Mouse (Mus musculus): ENCODE results near the gene Ezh1. TPM values are rescaled to one million over a fixed set of nuclear protein-coding genes. Genes with fewer than 3 reads are reported as not detected.

The Ezh1 gene
- polyA plus RNA-seq, 1 experiment from 2014 or later, result 17.1 TPM

DNA sequence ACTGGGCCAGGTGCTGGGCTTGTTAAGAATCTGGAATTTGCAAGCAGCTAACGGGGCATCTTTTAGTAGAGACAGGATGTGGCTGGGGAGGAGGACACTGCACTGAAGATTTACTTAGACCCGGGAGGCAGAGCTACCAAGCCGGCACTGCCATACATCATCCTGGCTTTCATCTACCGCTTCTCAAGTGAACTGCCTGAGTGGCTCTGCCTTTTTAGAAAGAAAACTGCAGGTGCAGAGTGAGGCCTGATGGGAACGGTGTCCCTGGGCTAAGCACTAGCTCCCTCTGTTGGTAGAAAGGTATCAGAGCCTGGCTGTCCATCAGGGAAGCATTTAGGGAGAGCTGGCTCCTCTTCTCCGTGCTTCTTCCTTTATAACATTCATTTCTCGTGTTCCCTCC is 25.3 kb downstream of the Ezh1 start:
- no peaks in the 10 kb centered on the region for H3K27me3 ChIP-seq (replicated peaks; ENCODE audit: insufficient read depth, low read length)
- H3K4me1 ChIP-seq (ENCODE audit: insufficient read depth, low read depth, low read length), result no peaks in the 10 kb centered on the region
- 21% methylated on average over 7 of the region's 7 CpGs for WGBS
- no peak for ATAC-seq
- H3K4me2 ChIP-seq (replicated peaks; ENCODE audit: low read depth, low read length), result no peak overlapping the region
- TF ChIP-seq EP300 (IDR thresholded peaks at IDR 0.05) (no peak), CTCF (IDR thresholded peaks at IDR 0.05) (peak; percentile 78)
- H3K4me3 ChIP-seq (ENCODE audit: low read depth, low read length), result no peak overlapping the region
- peak; percentile 69 for DNase-seq (ENCODE audit: low spot score)
- H3K9me3 ChIP-seq (ENCODE audit: low read length), result no peaks in the 10 kb centered on the region
- H3K36me3 ChIP-seq (ENCODE audit: insufficient read depth, low read length), result peaks cover 53% of the 10 kb centered on the region
- H3K9ac ChIP-seq (replicated peaks; ENCODE audit: low read depth), result no peak overlapping the region
- no peak overlapping the region for H3K27ac ChIP-seq (ENCODE audit: low read length)

DNA sequence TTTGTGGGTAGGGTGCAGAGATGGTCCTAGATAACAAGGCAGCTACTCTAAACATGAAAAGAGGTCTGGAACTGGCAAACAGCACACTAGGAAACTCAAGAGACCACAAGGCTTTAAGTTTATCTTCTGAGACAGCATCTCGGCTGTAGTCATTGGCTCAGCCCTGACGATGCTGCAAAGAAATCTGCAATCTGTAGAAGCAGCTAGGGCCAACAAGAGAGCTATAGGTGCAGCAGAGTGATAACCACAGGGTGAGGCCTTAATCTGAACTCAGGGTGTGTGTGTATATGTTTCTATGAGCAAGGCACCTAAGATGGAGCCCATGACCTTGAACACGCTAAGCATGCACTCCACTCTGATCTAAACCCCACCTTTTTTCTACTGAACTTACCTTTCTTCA is 26.7 kb downstream of the Ezh1 start:
- 72% methylated on average over 3 of the region's 3 CpGs for WGBS
- ATAC-seq, result no peak
- no peaks in the 10 kb centered on the region for H3K4me1 ChIP-seq (ENCODE audit: insufficient read depth, low read depth, low read length)

DNA sequence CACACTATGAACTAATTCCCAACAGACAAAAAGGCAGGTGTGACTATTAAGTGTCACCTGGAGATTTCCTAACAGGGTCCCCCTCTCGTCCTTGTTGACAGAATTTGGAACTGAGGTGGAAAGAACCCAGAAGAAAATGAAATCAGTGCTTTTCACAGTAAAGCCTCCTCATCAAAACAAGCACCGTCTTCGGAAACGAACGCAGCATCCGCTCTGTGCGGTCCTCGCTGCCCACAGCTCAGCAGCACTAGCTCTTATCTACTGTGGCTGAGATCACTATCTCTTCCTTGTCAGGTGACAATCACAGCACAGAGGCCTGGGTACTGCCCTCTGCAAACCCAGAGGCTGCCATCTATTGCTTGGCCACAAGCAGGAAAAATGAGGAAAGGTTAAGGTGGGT is 30.1 kb downstream of the Ezh1 start:
- H3K36me3 ChIP-seq (ENCODE audit: insufficient read depth, low read length), result peaks cover 44% of the 10 kb centered on the region
- no peak for TF ChIP-seq EP300 (IDR thresholded peaks at IDR 0.05)
- TF ChIP-seq CTCF (IDR thresholded peaks at IDR 0.05), result no peak
- 81% methylated on average over 8 of the region's 8 CpGs for WGBS

More for the DNA sequence above, 26.7 kb downstream of the Ezh1 start:
- Histone ChIP-seq H3K27me3 (replicated peaks; ENCODE audit: insufficient read depth, low read length) (no peaks in the 10 kb centered on the region), H3K9ac (replicated peaks; ENCODE audit: low read depth) (no peak overlapping the region), H3K27ac (ENCODE audit: low read length) (no peak overlapping the region), H3K4me3 (ENCODE audit: low read depth, low read length) (no peak overlapping the region), H3K9me3 (ENCODE audit: low read length) (no peaks in the 10 kb centered on the region), H3K4me2 (replicated peaks; ENCODE audit: low read depth, low read length) (no peak overlapping the region), H3K36me3 (ENCODE audit: insufficient read depth, low read length) (peaks cover 50% of the 10 kb centered on the region)
- TF ChIP-seq CTCF (IDR thresholded peaks at IDR 0.05) (no peak), EP300 (IDR thresholded peaks at IDR 0.05) (no peak)
- no peak for DNase-seq (ENCODE audit: low spot score)

DNA sequence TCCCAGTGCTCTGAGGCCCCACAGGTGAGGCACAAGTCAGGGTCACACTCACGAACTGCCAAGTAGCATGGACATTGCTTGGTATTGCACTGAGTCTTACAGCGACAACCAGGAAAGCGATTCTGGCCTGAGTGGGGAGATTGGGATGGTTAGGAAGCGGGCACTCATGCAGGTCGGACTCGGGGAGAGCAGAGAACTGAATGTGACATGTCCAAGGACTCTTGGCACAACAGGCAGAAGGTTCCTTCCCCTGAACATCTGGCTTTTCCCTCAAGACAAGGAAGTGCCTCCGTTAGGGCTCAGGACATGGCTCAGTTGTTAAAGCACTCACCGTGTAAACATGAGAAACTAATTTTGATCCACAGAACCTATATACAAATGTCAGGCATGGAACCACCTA is 30.7 kb downstream of the Ezh1 start:
- no peak for DNase-seq (ENCODE audit: low spot score)
- H3K9me3 ChIP-seq (ENCODE audit: low read length), result no peaks in the 10 kb centered on the region
- WGBS, result 77% methylated on average over 8 of the region's 8 CpGs
- H3K9ac ChIP-seq (replicated peaks; ENCODE audit: low read depth), result no peak overlapping the region
- TF ChIP-seq CTCF (IDR thresholded peaks at IDR 0.05), result no peak
- TF ChIP-seq EP300 (IDR thresholded peaks at IDR 0.05), result no peak
- ATAC-seq, result no peak
- no peak overlapping the region for H3K4me3 ChIP-seq (ENCODE audit: low read depth, low read length)
- no peaks in the 10 kb centered on the region for H3K4me1 ChIP-seq (ENCODE audit: insufficient read depth, low read depth, low read length)
- no peak overlapping the region for H3K27ac ChIP-seq (ENCODE audit: low read length)
- no peaks in the 10 kb centered on the region for H3K27me3 ChIP-seq (replicated peaks; ENCODE audit: insufficient read depth, low read length)
- H3K4me2 ChIP-seq (replicated peaks; ENCODE audit: low read depth, low read length), result no peak overlapping the region
- peaks cover 38% of the 10 kb centered on the region for H3K36me3 ChIP-seq (ENCODE audit: insufficient read depth, low read length)

More for the DNA sequence above, 30.1 kb downstream of the Ezh1 start:
- Histone ChIP-seq H3K27ac (ENCODE audit: low read length) (no peak overlapping the region), H3K4me1 (ENCODE audit: insufficient read depth, low read depth, low read length) (no peaks in the 10 kb centered on the region), H3K9ac (replicated peaks; ENCODE audit: low read depth) (no peak overlapping the region), H3K4me3 (ENCODE audit: low read depth, low read length) (no peak overlapping the region), H3K27me3 (replicated peaks; ENCODE audit: insufficient read depth, low read length) (no peaks in the 10 kb centered on the region), H3K9me3 (ENCODE audit: low read length) (no peaks in the 10 kb centered on the region), H3K4me2 (replicated peaks; ENCODE audit: low read depth, low read length) (no peak overlapping the region)
- ATAC-seq, result no peak
- DNase-seq (ENCODE audit: low spot score), result no peak

DNA sequence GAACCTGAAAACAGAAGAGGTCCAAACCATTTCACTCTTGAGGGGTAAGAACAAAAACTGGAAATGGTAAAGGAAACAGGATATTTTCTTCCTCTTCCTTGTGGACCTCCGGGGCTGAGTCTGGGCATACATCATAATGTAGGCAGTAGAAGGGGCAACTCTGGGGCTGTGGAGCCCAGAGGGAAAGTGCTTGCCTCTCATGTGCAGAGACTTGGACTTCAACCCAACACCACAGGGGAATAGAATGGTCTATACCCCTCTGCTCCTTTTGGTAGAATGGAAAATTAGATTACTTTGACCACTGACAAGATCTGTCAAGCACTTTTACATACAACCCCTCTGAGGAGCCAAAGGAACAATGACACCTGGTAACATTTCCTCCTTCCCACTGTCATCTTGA is 31.2 kb downstream of the Ezh1 start:
- Histone ChIP-seq H3K9ac (replicated peaks; ENCODE audit: low read depth) (no peak overlapping the region), H3K4me2 (replicated peaks; ENCODE audit: low read depth, low read length) (no peak overlapping the region), H3K4me1 (ENCODE audit: insufficient read depth, low read depth, low read length) (no peaks in the 10 kb centered on the region), H3K9me3 (ENCODE audit: low read length) (no peaks in the 10 kb centered on the region), H3K4me3 (ENCODE audit: low read depth, low read length) (no peak overlapping the region), H3K27me3 (replicated peaks; ENCODE audit: insufficient read depth, low read length) (no peaks in the 10 kb centered on the region), H3K36me3 (ENCODE audit: insufficient read depth, low read length) (peaks cover 34% of the 10 kb centered on the region), H3K27ac (ENCODE audit: low read length) (no peak overlapping the region)
- 56% methylated on average over 1 of the region's 1 CpGs for WGBS
- TF ChIP-seq CTCF (IDR thresholded peaks at IDR 0.05), result no peak
- no peak for TF ChIP-seq EP300 (IDR thresholded peaks at IDR 0.05)
- DNase-seq (ENCODE audit: low spot score) (no peak), ATAC-seq (no peak)

DNA sequence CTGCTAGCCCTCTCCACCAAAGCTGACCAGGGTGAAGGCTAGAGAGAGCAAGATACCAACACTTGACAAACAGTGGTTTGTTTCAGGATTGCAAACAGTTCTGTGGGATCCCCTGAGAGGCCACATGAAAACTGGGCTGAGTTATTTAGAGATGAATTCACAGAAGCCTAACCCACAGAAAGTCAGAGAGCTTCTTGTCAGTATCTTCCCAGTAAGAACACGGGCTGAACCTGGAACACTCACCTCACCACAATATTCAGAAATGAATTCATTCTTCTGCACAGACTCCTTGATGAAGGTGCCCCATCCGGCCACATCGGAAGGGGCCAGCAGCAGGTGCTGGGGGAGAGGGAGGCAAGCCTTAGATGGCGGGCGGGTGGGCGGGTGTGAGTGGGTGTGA is 31.6 kb downstream of the Ezh1 start:
- Histone ChIP-seq H3K27ac (ENCODE audit: low read length) (no peak overlapping the region), H3K4me1 (ENCODE audit: insufficient read depth, low read depth, low read length) (no peaks in the 10 kb centered on the region), H3K4me3 (ENCODE audit: low read depth, low read length) (no peak overlapping the region), H3K4me2 (replicated peaks; ENCODE audit: low read depth, low read length) (no peak overlapping the region), H3K9ac (replicated peaks; ENCODE audit: low read depth) (no peak overlapping the region), H3K9me3 (ENCODE audit: low read length) (no peaks in the 10 kb centered on the region), H3K36me3 (ENCODE audit: insufficient read depth, low read length) (peaks cover 30% of the 10 kb centered on the region), H3K27me3 (replicated peaks; ENCODE audit: insufficient read depth, low read length) (no peaks in the 10 kb centered on the region)
- no peak for TF ChIP-seq EP300 (IDR thresholded peaks at IDR 0.05)
- TF ChIP-seq CTCF (IDR thresholded peaks at IDR 0.05), result no peak
- no peak for ATAC-seq
- no peak for DNase-seq (ENCODE audit: low spot score)
- 77% methylated on average over 6 of the region's 6 CpGs for WGBS

DNA sequence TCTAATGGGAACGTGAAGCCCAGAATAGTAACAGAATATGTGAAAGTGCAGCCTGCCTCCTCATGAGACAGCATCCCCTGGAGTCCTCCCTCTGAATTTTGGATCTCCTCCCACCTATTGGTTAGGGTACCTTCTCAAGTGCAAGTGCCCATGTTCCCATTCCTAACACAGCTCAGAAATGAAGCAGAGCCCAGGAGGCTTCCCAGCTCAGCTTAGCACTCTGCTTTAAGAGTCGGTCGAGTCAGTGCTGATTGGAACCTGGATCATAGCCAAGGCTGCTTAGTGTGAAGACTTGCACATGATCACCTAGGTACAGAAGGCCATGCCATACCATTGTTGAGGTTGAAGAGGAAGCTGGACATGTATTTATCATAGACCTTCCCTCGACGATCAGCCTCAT is 32.1 kb downstream of the Ezh1 start:
- no peaks in the 10 kb centered on the region; the same call in 1 of the 2 replicates for H3K4me1 ChIP-seq (ENCODE audit: insufficient read depth, low read depth, low read length)
- no peak for ATAC-seq
- H3K36me3 ChIP-seq (ENCODE audit: insufficient read depth, low read length), result peaks cover 27% of the 10 kb centered on the region
- no peak overlapping the region for H3K4me3 ChIP-seq (ENCODE audit: low read depth, low read length)
- TF ChIP-seq EP300 (IDR thresholded peaks at IDR 0.05) (no peak), CTCF (IDR thresholded peaks at IDR 0.05) (no peak)
- 47% methylated on average over 5 of the region's 5 CpGs for WGBS
- H3K27me3 ChIP-seq (replicated peaks; ENCODE audit: insufficient read depth, low read length), result no peaks in the 10 kb centered on the region
- H3K9me3 ChIP-seq (ENCODE audit: low read length), result no peaks in the 10 kb centered on the region
- no peak overlapping the region for H3K27ac ChIP-seq (ENCODE audit: low read length)
- no peak for DNase-seq (ENCODE audit: low spot score)
- H3K9ac ChIP-seq (replicated peaks; ENCODE audit: low read depth), result no peak overlapping the region
- H3K4me2 ChIP-seq (replicated peaks; ENCODE audit: low read depth, low read length), result no peak overlapping the region

Data from lung, postnatal 0 days (tissue).